Mouse (Mus musculus) mouse embryonic stem cell (cell line): ENCODE data around the gene Eif4b.

Experiments
- in situ Hi-C, 2 experiments: fragments of 300-500 bp; cut with MboI; formaldehyde crosslinking; loops; 1 replicate in 1 of 2; 3 replicates in 1 of 2; pipeline ENCODE4 v1.14.3; 2019 to 2020; ENCODE audit warnings: low sequenced_read_pairs in 2 of 2, low pct_unique_long_range_greater_than_20kb in 1 of 2, mixed read lengths in 1 of 2; ENCODE audit not compliant: unreplicated experiment in 1 of 2

Gene Eif4b

DNA sequence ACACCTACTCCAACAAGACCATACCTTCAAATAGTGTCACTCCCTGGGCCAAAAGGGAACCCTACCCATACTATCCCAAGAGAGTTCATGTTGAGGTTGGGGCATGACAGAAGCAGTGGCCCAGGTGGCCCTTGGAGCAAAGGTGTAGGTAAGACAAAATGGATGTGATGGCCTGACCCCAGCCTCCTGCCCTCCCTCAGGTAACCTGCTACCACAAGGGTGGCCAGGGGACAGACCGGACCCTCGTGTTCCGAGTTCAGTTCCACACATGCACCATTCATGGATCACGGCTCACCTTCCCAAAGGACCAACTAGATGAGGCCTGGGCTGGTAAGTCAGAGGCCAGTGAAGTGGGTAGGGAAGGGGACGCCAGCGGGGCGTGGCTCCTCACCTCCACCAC is 36.7 kb downstream of the Eif4b start:
- in situ Hi-C loops: no loop called here

DNA sequence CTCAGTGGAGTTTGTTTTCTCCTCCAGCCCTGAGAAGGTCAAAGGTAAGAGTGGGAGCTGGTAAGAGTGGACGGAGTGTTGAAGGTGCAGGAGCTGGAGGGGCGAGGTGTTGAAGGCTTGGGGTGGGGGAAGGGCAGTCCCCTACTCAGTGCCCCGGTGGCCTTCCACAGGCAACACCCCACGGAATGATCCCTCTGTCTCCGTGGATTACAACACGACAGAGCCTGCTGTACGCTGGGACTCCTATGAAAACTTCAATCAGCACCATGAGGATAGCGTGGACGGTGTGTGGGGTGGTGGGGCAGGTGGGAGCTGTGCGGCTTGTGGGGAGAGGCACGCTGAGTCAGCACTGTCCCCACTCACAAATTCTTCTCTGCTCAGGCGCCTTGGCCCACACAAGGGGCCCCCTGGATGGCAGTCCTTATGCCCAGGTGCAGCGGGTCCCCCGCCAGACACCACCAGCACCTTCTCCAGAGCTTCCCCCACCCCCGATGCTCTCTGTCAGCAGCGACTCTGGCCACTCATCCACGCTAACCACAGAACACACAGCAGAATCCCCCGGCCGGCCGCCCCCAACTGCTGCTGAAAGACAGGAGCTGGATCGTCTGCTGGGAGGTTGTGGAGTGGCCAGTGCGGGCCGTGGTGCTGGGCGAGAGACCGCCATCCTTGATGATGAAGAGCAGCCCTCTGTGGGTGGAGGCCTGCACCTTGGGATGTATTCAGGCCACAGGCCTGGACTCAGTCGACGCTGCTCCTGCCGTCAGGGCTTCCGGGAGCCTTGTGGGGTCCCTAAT is 37.3 kb downstream of the Eif4b start:
- in situ Hi-C loops: no loop called here

DNA sequence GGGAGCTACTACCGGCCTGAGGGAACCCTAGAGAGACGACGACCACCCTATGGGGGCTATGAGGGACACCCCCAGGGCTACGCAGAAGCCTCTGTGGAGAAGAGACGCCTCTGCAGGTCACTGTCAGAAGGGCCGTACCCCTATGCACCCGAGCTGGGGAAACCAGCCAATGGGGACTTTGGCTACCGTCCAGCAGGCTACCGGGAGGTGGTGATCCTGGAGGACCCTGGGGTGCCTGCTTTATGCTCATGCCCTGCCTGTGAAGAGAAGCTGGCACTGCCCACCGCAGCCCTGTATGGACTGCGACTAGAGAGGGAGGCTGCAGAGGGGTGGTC is 37.9 kb downstream of the Eif4b start:
- in situ Hi-C loops: no loop called here

GRCm38 (mm10) chr15:102112181-102112580 is 38.6 kb downstream of the Eif4b start:
- in situ Hi-C loops: no loop called here

DNA sequence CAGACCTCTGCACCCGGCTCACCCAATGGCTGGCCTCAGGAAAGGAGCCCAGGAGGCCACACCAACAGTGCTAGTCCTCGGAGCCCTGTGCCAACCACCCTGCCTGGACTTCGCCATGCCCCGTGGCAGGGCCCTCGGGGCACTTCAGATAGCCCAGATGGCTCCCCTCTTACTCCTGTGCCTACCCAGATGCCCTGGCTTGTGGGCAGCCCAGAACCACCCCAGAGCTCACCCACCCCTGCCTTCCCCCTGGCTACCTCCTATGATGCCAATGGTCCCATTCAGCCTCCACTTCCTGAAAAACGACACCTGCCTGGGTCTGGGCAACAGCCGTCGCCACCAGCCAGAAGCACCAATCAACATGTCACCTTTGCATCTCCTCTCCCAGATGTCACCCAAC is 39.3 kb downstream of the Eif4b start:
- in situ Hi-C loops: no loop called here

- in situ Hi-C loops: no loop called here
Observed at GRCm38 (mm10) chr15:102113674-102114073, 40.1 kb downstream of the Eif4b start.

- in situ Hi-C loops: no loop called here
Observed at GRCm38 (mm10) chr15:102114651-102115260, 41.2 kb downstream of the Eif4b start.

DNA sequence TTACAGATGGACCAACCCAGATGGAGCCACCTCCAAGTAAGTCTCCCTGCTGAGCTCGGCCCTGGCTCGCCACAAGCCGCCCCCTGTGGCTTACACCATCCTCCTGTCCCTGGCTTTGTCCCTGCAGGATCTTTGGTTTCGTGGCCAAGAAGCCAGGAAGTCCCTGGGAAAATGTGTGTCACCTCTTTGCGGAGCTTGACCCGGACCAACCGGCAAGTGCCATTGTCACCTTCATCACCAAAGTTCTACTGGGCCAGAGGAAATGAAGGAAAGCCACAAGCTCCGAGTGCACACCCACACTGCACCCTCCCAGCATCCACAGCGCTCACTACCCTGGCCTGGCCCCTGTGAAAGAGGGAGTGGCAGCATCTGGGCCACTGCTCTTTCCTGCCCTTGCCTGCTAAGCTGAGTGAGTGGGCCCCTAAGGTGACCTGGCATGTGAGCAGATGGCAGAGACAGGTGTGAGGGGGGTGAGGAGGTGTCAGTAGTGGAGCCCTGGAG is 42.2 kb downstream of the Eif4b start:
- in situ Hi-C loops: no loop called here

GRCm38 (mm10) chr15:102116753-102117415 is 43.3 kb downstream of the Eif4b start:
- in situ Hi-C loops: no loop called here

DNA sequence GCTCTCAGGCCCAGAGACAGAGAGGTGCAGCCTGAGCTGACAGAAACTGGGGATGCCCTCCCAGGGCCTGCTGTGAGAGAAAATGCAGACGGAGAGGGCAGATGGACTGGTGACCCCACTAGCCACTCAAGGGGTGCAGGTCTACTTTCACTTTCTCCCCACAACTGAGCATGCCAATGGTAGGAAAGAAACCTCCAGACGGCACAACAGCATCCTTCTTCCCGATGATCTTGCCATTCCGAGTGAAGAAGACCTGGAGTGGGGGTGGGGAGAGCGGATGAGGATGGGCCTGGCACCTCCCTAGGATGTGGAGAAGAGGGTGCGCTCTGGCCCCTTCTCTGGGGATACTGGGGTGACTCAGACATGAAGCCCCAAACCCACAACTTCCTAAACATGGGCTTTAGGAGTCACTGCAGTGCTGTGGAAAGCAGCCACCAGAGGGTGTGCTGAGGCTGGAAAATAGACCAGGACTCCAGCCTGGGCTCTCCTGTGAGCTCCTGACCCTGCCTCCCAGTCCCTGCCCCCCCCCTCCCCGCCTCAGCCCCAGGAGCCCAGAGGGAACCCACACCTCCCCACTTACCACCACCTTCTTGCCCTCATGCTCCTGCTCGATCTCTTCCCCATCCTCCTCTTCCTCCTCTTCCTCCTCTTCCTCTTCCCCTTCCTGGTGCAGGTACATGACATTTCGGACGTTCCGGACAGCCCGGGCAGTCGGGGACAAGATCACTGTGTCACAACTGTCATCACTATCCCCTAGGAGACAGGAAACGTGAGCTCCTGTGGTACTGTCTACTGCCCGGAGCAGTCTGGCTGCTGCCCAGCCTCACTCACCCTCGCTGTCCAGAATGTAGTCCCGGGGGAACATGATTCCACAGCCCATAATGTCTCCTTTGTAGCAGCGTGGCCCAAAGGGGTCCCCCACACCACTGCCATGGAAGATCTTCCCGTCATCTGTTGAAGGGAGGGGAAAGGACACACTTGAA is 44.2 kb downstream of the Eif4b start:
- in situ Hi-C loops: no loop called here

DNA sequence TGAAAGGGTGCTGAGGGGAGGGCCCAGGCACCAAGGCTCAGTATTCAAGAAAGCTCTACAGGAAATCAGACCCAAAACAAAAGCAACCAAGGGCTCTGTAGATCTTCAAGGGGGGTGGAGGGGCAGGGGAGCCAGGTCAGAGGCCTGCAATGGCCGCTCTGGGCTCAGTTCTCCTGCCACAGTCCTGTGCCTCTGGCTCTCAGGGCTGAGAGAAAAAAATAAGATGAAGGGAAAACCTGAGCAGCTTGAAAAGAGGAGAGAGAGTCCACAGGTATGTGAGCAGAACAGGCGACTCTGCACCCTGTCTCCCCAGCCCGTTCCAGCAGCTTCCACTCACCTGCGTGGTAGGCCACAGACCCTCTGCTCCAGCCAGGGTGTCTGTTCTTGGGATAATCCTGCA is 45.0 kb downstream of the Eif4b start:
- in situ Hi-C loops: no loop called here

GRCm38 (mm10) chr15:102119121-102119830 is 45.7 kb downstream of the Eif4b start:
- in situ Hi-C loops: no loop called here

DNA sequence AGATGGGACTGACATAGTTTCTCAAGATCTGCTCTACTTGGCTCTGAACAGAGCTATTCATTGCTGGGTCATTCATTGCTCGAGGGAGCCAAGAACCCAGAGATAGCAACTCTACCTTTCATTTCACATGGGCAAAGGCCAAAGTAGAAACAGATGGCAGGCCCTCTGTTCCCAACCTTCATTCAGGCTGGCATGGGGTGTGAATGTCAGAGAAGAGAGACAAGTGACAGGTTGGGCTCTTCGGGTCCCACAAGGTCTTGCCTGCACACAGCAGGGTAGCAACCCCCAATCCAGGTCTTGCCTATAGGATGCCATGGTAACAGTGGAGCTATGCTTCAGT is 46.2 kb downstream of the Eif4b start:
- in situ Hi-C loops: no loop called here

DNA sequence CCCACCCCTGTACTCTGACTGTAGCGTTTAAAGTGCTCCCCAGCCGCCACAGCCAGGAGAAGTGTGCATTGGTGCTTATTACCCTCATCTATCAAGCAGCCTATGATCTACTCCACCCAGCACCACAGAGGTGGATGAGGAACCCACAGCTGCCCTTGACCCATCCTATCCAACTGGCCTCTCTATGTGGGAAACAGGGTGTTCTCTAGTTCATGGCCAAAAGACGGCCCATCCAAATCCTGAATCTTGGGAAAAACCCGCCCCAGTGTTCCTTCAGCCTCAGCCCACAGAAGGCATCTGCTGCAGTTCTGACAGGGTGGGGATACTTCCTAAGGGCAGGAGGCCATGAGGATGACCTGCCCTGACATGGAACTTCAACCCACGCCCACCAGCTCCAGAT is 47.0 kb downstream of the Eif4b start:
- in situ Hi-C loops: no loop called here

DNA sequence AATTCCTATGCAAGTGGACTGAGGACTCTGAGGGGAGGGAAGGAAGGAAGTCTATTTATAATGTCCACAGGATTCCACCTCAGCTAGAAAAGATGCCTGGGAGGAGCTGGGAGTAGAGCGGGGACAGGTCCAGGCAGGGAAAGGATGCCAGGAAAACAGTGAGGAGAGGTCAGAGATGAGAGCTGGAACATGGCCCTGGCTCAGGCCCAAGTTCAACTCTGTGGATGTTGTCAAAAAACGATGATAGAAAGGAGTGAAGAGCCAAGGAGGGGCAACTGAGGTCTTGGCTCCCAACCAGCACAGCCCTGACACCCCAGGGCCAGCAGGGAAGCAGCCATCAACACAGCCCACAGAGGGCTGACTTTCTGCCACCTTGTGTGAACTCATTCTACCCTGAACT is 52.7 kb downstream of the Eif4b start:
- in situ Hi-C loops: no loop called here

DNA sequence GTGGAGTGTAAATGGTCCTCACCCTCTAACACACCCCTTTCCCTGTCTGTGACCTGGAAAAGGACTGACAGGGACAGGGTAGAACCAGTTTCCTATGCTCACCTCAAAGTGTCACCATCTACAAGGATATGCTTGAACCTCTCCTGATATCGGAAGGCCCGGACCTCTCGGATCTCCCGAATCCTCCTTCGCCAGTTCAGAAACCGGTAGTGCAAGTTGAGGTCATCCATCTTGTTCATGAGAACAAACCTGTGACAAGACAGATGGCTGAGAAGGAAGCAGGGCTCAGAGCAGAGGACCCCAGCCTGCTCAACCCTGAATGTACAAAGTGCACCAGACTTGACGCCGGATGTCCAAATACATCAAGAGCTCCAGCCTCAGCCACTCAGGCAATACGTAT is 59.7 kb downstream of the Eif4b start:
- in situ Hi-C loops: no loop called here

DNA sequence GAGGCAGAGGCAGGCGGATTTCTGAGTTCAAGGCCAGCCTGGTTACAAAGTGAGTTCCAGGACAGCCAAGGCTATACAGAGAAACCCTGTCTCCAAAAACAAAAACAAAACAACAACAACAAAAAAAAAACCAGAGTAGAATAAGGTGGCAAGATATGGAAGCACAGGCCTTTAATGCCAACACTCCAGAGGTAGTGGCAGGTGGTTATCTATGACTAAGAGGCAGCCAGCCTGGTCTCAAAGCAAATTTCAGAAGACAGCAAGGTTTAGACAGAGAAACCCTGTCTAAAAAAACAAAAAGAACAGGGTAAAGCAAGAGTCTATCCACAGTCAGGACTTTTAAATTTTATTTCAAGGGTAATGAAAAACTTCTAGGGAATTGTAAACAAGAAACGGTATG is 61.1 kb downstream of the Eif4b start:
- in situ Hi-C loops: no loop called here

DNA sequence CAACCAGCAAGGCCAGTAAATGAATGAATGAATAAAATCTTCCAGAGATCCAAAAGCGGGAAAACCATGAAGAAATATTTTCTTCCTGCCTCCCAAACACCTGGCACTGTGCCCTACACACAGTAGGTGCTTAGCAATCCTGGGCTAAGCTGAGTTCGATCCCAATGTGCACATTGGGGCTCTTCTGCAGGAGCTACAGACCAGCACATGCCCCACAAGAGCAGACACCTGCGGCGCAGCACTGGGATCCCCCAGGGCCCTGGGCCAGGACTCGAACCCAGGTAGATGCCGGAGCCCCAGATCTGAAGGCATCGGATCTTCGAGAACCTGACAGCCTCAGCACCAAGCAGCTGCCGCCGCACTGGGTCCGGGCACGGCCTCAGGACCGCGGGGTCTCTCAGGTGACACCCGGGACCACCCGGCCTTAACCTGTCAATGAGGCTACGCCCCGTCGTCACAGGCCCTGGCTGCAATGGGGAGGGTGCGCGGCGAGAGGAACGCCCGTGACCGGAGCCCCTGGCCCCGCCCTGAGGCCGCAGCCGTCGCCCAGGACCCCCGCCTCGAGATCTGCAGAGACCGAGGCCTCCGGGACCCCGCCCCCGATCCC is 62.1 kb downstream of the Eif4b start:
- in situ Hi-C loops: no loop called here
